Mouse (Mus musculus): ENCODE data around the gene Mrc1.
"Not testable (repeated sequence)": the region's sequence is repeated elsewhere in the genome, so short reads cannot be mapped to it uniquely, and the experiment has no call there.

The Mrc1 gene

DNA sequence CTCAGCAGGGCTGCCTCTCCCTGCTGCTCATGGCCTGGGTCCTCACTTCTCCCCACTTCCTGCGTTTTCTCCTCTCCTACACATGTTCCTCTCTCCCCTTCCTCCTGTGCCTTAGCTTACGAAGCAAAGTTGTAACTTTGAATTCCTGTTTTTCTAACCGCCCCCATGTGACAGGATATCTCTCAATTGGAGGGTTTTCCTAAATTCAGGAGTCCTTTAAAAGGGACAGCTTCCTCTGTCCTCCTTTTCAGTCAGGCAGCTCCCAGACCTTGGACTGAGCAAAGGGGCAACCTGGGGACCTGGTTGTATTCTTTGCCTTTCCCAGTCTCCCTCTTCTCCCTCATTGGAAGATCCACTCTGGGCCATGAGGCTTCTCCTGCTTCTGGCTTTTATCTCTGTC lies at the start of gene Mrc1:
TSS of gene Mrc1 (plus strand) at position 244 of the 400 bp plus-strand sequence.
- DNase-seq (ENCODE audit: low read depth, low spot score): no peak

DNA sequence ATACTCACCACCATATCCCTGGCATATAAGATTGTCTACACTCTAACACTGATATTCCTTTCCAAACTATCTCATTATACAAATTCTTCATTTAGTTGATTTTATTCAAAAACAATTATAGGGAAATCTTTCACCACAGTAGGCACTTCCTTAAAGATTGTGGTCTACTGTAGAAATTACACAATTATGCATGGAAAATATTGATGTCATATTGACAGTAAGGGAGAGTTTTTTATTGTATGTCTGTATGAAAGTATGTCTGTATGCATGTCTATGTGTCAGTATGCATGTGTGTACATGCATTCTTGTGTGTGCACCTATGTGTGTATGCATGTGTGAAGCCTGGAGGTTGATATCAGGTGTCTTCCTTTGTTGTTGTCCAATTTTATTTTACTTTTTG lies 44.8 kb upstream of the Mrc1 start:
- DNase-seq (ENCODE audit: low read depth, low spot score): no peak

DNA sequence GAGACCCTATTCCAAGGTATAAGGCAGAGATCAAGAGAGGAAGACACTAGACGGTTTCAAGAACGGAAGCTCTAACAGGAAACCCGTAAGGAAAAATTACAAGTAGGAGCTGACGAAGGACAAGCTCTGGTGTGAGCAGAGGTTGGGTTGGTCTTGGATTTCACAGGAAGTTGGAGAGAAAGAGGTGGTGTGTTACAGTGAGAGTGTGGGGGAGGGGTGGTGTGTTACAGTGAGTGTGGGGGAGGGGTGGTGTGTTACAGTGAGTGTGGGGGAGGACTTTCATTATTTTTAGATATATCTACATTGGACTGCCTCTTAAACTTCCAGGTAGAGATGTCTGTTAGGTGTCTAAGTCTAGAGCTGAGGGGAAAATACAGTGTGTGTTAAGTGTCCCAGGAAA lies 38.5 kb upstream of the Mrc1 start:
- DNase-seq (ENCODE audit: low read depth, low spot score): no peak

DNA sequence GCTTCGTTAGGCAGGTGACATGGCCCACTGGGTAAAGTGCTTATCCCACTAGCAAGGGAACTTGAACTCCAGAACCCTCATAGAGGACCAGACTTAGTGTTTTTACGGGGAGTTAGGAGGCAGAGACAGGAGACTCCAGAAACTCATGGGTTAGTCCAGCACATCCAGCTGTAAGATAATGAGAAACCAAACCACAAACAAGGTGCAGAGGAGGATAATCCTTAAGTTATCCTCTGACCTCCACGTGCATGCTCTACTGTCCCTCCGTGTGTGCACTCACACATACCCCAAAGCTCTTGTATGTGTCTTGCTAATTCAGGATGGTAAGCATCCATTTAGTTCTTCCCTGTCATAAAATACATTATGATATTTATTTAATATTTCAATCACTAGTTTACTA lies 37.6 kb upstream of the Mrc1 start:
- no peak for DNase-seq (ENCODE audit: low read depth, low spot score)

DNA sequence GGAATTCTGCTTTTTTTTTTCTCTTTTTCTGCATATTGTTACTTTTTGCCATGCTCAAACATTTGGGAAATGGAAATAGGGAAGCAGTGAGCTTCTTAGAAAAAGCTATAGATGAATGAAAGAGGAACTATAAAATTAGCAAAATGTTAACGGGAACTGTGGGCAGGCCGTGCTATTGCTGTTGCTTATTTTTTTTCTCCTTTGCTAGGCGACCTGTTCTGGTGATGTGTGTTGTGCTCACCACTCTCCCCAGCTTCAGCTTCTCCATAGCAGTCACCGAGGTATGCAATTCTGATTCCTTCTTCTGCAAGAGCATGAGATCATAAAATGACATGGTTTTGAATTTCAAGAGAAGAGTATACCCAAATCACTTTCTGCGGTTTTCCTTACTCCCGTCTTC lies 37.1 kb upstream of the Mrc1 start:
- no peak for DNase-seq (ENCODE audit: low read depth, low spot score)

DNA sequence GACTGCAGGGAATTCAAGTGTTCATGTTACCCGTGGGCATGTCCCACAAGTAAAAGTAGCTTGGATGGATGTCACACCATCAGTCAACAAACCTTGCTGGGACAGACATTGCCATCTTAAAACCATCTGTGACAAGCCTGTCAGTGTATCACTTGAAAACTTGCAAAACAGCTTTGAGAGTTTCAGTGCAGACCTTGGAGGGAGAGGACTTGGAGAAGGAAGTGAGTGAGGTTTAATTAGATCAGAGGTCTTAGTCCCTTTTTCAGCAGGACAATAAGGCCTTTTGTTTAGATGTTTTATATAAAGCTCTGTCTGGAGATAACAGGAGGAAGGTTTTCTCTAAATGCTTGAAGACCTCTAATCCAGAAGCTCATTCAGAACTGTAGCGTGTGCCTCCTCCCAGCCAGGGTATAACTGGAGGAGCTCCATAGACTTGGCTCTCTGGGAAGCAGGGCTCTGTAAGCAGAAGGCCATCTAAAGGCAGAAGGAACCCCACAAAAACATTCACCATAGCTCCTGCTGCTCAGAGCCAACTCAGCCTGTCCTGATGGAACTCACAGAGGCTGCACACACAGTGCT lies 30.8 kb upstream of the Mrc1 start:
- not testable (repeated sequence) for DNase-seq (ENCODE audit: low read depth, low spot score)

DNA sequence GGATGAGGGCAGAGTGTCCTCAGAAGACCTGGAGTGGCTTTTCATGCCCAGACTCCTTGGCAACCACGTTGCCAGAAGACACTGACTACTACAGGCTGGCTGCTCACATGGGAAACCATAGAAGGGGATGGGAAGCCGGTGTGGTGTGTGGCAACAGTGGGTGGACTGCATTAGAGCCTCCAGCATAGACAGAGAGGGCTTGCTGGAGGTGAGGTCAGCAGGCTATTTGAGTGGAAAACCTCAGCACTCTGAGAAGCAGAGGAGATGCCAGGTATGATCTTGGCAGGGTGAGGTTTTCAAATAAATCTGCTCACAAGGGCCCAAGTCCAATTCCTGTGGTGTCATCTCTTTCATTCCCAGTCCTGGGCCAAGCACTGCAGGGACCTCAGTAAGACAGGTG lies 29.6 kb upstream of the Mrc1 start:
- no peak for DNase-seq (ENCODE audit: low read depth, low spot score)

DNA sequence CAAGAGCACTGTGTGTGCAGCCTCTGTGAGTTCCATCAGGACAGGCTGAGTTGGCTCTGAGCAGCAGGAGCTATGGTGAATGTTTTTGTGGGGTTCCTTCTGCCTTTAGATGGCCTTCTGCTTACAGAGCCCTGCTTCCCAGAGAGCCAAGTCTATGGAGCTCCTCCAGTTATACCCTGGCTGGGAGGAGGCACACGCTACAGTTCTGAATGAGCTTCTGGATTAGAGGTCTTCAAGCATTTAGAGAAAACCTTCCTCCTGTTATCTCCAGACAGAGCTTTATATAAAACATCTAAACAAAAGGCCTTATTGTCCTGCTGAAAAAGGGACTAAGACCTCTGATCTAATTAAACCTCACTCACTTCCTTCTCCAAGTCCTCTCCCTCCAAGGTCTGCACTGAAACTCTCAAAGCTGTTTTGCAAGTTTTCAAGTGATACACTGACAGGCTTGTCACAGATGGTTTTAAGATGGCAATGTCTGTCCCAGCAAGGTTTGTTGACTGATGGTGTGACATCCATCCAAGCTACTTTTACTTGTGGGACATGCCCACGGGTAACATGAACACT lies 28.2 kb upstream of the Mrc1 start:
- not testable (repeated sequence) for DNase-seq (ENCODE audit: low read depth, low spot score)

DNA sequence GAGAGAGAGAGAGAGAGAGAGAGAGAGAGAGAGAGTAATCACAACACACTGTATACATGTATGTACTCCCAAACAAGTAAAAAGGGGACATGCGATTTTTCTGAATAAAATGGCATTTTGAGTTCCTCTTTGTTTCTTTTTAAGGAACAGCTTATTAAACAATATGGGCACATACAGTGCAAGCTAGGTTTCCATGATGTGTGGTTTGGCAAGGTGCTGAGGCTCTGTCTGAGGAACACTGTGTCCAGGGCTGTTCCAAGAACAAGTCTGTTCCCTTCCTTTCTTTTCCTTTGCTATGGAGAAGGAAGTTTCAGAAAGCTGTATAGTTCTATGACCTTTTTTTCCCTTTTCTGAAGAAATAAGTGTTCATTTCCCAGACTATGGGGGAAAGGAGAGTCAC lies 24.9 kb upstream of the Mrc1 start:
- DNase-seq (ENCODE audit: low read depth, low spot score): no peak

DNA sequence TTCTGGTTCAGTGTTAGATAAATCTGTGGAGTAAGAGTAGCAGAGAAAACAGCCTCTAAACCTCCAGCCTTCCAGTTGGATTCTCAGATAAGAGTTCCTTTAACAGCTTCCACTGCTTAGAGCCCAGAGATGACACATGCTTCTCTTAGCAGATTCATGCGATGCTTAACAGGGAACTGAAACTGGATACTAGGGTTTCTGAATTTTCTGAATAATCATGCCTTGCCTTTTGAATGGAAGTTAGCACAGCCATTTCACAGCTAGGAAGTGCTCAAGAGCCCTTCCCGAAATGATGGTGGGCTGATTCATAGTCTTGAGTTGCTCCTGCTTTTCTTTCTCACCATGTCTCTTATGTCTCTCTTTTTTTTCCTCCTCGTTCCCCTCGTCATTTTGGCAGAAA lies 22.4 kb upstream of the Mrc1 start:
- no peak for DNase-seq (ENCODE audit: low read depth, low spot score)

DNA sequence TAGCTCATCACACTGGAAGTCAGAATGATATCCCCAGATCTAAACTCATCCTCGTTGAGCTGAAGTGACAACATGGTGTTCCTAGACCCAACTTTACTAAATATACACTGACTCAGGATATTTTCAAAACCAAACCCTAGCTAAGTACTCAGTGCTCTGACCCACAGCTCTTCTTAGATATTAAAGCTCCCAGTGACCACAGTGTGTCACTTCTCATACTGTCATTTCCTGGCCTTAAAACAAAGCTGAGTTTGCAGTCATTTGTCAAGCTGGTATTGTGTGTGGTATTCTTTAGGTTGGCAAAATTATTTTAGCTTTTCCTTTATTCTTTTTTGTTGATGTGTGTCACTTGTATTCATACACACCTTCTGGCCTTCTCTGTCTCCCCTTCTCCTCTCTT lies 18.5 kb upstream of the Mrc1 start:
- no peak for DNase-seq (ENCODE audit: low read depth, low spot score)

DNA sequence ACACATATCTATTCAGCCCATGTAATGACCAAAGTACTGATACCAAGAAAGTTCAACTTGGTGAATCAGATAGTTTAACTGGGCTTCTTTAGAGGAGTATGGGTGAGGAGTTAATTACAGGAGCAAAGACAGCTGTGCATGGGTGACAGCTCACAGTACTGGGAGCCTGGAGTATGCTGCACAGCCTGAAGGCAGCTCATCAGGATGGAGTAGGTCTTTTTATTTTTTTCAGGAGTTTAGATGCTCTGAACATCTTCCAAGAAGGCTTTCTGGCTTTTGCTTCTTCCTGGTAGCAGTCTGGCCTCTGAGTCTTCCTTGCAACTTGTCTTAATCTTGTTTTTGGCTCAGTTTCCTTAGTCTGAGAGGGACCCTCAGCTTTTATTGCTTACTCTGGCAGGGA lies 17.6 kb upstream of the Mrc1 start:
- no peak for DNase-seq (ENCODE audit: low read depth, low spot score)

DNA sequence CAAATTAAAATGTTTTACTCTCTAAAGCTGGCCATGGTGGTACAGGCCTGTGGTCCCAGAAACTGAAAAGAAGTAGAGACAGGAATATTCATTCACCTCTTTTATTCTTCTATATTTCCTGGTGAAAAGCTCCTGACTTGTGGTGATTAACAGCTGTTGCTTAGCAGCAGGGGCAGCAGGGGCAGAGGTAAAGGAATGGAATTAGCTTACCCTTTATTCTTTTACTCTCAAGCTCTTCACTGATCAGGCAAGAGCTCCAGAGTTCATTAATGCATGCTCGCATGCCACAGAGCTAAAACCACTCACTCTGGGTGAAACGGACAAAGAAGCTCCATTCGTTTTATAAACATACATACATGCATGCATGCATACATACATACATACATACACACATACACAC lies 14.4 kb upstream of the Mrc1 start:
- no peak for DNase-seq (ENCODE audit: low read depth, low spot score)

DNA sequence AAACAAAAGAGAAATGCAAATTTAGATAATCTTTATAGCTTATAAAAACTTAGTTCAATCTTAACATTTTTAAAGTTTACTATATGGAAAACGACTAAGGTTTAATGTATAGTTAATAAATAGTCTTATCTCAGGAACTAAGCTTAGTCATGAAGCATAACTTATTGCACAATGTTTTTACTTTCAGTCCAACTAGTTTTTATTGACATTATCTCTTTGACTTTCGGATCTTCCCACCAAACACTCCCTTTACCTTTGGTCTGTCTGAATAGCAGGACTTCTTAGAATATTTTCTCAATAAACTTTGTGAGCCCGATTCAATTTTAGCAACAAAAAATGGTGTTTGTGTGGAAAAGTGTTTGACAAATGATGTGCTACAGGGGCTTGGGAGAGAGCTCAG lies 12.5 kb upstream of the Mrc1 start:
- no peak for DNase-seq (ENCODE audit: low read depth, low spot score)

DNA sequence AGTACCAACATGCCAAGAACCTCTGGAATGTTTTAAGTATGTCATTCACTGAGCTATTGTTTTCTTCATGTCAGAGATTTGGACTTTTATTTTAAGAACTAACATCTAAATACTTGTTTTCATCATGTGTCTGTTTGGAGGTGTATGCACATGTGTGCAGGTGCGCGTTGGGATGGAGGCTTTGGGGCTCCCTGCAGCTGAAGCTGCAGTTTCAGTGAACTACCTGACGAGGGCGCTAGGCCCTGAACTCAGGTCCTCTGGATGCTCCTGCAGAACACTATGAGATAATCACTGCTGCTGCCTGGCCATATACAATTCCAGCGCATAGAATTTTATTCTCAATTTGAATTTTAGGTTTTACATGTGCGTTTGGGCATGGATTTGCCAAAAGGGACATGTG lies 11.1 kb upstream of the Mrc1 start:
- DNase-seq (ENCODE audit: low read depth, low spot score): peak; percentile 32

DNA sequence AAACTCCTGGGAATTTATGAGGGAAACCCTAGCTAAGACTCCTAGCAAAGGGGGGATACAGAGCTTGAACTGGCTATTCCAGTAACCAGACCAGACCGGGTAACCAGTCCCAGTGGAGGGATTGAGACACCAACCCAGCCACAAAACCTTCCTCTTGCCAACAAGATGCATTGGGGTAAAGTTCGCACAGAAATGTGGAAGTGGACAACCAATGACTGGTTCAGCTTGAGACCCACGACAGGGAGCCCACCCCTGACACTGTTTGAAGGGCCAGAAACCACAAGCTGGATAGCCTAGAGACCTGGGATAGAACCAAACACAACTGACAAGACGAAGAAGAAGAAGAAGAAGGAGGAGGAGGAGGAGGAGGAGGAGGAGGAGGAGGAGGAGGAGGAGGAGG lies 4.8 kb upstream of the Mrc1 start:
- no peak for DNase-seq (ENCODE audit: low read depth, low spot score)

DNA sequence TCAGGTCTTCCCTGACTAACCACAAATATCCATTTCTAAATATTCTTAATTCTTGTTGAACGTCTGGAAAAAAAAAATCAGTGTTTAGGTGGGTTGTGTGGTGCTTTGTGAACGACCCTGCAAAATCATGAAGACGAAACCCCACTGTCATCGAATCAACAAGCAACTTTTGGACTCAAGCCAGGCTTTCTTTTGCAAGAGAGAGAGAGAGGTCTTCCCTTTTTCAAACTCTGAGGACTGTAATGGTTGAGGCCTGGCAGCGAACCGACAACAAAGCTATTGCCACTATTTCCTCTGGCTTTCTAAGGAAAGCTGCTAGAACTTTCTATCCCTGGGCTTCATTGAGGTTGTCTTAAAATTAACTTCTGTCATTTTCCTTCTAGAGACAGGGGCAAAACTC lies 697 bp upstream of the Mrc1 start:
- DNase-seq (ENCODE audit: low read depth, low spot score): no peak

DNA sequence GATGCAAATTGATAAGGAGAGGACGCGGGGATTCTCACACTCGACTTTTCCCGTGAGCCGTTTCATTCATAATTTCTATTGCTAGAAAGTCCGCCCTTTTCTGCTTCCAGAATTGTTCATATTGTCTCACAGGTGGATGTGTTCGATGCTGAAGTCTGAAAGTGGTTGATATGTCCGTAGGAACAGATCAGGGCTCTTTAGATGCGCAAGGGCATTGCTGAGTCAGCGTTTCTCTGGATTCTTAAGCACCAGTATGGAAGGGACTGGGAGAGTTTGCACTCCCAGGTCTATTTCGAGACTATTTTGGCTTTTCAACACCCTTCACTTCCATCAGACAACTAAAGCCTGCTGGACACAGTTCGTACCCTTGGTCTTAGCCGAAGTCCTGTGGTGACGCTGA lies 787 bp downstream of the Mrc1 start:
- DNase-seq (ENCODE audit: low read depth, low spot score): peak; percentile 4

DNA sequence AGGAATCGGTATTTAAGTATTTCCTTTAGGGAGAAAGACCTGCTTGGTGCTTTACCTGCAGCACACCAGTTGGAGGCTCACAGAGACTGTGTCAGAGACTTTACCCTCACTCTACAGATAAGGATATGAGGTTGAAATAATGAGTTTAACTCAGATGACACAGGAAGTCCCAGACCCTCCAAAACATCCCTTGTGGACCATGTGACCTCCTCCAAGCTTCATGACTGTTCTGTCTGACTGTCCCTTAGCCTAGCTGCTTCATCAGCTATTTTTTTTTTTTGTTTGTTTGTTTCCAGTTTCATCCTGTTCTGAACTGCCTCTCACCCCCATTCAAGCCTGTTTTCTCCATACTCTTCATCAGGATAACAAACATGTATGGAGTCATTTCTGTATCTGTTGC lies 3.7 kb downstream of the Mrc1 start:
- no peak for DNase-seq (ENCODE audit: low read depth, low spot score)

DNA sequence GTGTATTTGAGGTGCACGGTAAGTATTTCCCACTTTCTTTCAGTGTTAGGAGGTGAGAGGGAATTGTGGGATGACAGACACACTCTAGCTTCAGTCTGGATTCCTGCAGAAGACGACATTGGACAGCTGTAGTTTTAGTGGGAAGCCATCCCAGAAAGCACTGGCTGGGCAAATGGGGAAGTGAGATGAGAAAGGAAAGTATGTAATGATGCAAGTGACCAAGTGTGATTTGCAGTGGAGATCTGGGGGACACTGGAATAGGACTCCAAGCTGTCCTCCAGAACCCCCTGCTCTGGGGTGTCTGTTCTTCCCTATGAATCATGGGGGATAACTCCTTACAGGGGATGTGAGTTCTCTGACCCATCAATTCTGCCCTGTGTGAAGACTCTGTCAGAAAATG lies 4.8 kb downstream of the Mrc1 start:
- no peak for DNase-seq (ENCODE audit: low read depth, low spot score)

DNA sequence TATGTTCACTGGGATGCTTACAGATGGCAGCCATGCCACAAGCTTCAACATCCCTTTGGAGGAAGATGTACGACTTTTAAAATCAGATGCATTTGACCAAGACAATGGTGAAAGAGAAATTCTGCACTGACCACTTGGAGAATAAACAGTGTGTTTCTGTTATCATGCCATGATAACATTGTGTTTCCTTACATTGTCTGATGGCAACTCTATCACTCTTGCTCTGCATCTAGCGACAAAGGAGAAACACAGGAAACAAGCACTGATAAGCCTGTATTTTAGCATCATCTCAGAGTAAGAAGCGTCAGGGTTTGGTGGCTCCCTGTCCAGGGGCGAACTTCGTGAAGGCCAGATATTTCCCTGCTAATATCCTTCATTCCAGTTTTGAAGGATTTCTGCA lies 6.1 kb downstream of the Mrc1 start:
- no peak for DNase-seq (ENCODE audit: low read depth, low spot score)

DNA sequence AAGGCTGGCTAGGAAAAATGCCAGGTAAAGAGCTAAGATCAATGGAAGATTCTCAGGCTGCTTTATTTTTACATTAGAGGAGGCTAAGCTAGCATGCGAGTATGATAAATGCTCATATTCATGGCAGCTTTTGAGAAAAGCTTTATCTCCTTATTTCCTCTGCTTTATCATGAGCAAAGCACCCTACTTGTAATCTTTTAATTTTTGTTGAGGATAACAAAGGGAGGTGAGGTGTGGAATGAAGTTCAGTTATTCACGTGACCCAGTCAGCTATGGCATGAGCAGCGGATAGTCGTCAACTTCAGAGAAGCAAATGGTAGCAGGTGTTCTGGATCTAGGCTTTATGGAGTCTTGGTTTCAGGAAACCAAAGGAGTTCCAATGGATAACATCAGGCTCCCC lies 7.7 kb downstream of the Mrc1 start:
- DNase-seq (ENCODE audit: low read depth, low spot score): no peak

DNA sequence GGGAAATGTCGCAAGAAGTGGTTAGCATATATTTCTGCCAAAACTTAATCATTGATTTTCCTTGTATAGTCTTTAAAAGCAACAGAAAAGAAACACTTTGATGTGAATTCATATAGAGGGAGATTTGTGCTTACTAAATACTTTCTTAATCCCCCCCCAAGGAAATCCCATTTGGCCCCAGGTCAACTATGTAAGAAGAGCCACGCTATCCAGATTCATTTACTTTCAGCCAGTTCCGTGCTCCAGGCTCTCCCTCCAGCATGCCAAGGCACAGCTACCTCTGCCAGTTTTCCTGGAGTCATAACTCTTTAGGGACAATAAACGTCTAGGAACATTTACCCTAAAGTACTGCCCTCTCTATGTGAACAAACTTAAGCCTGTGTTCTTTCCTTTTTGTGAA lies 8.5 kb downstream of the Mrc1 start:
- DNase-seq (ENCODE audit: low read depth, low spot score): no peak

DNA sequence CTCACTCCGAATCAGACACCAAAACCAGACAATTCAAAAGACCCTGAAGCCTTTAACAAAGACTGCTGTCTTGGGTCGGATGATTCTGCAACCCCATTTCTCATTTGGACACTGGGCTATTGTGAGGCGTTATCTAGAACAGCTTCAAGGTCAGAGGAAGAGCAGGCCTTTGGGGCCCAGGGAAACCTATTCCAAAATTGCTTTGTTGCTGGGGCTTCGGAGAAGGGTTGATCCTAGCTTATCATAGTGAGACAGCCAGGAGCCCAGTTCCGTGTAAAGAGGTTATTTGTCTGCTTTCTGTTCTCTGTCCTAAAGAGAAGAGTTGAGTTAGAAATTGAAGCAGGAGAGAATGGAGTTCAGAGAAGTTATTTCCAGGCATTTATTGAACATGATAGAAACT lies 10.0 kb downstream of the Mrc1 start:
- no peak for DNase-seq (ENCODE audit: low read depth, low spot score)

Measured in R1 (cell line).